Mouse (Mus musculus): ENCODE results near the gene Defb47. TPM values are rescaled to one million over a fixed set of nuclear protein-coding genes. Genes with fewer than 3 reads are reported as not detected.

Defb47 gene
- polyA plus RNA-seq, 1 experiment from 2014 or later: not detected

- no peaks in the 10 kb centered on the region for H3K4me1 ChIP-seq
- H3K27me3 ChIP-seq (replicated peaks): no peaks in the 10 kb centered on the region
- WGBS (ENCODE audit: insufficient replicate concordance): 75% methylated on average over 5 of the region's 5 CpGs
- no peaks in the 10 kb centered on the region for H3K9me3 ChIP-seq (replicated peaks)
- no peaks in the 10 kb centered on the region for H3K36me3 ChIP-seq
- ATAC-seq: no peak
- no peak within 1 kb of the TSS for H3K27ac ChIP-seq
- no peak within 1 kb of the TSS for H3K9ac ChIP-seq
- H3K4me2 ChIP-seq: no peak within 1 kb of the TSS
- no peak within 1 kb of the TSS for H3K4me3 ChIP-seq
Measured at GRCm38 (mm10) chr14:63011471-63011870, 13.6 kb downstream of the Defb47 start, which contains the start of gene Defb43. Defb43 (plus strand) TSS chr14:63011771.

GRCm38 (mm10) chr14:63013082-63013481, 15.2 kb downstream of the Defb47 start:
- no peak for ATAC-seq
- H3K9ac ChIP-seq: no peak overlapping the region
- 62% methylated on average over 4 of the region's 4 CpGs for WGBS (ENCODE audit: insufficient replicate concordance)

GRCm38 (mm10) chr14:63014667-63015066, 16.8 kb downstream of the Defb47 start:
- Histone ChIP-seq H3K4me1 (no peaks in the 10 kb centered on the region), H3K36me3 (no peaks in the 10 kb centered on the region), H3K27ac (no peak overlapping the region), H3K9me3 (replicated peaks) (no peaks in the 10 kb centered on the region), H3K4me3 (no peak overlapping the region), H3K4me2 (no peak overlapping the region), H3K9ac (no peak overlapping the region), H3K27me3 (replicated peaks) (no peaks in the 10 kb centered on the region; the same call in 1 of the 2 replicates)
- WGBS (ENCODE audit: insufficient replicate concordance): 74% methylated on average over 4 of the region's 4 CpGs
- ATAC-seq: no peak

More at GRCm38 (mm10) chr14:63013082-63013481, 15.2 kb downstream of the Defb47 start:
- H3K9me3 ChIP-seq (replicated peaks): no peaks in the 10 kb centered on the region
- no peaks in the 10 kb centered on the region for H3K4me1 ChIP-seq
- no peaks in the 10 kb centered on the region for H3K36me3 ChIP-seq
- no peaks in the 10 kb centered on the region for H3K27me3 ChIP-seq (replicated peaks)
- no peak overlapping the region for H3K4me3 ChIP-seq
- no peak overlapping the region for H3K27ac ChIP-seq
- no peak overlapping the region for H3K4me2 ChIP-seq

GRCm38 (mm10) chr14:63020524-63021156, 22.8 kb downstream of the Defb47 start:
- ATAC-seq: no peak
- Histone ChIP-seq H3K4me1 (no peaks in the 10 kb centered on the region), H3K27ac (no peak overlapping the region), H3K9ac (no peak overlapping the region), H3K27me3 (replicated peaks) (peaks cover 9% of the 10 kb centered on the region; the same call in 1 of the 2 replicates), H3K4me2 (no peak overlapping the region), H3K36me3 (no peaks in the 10 kb centered on the region), H3K9me3 (replicated peaks) (no peaks in the 10 kb centered on the region), H3K4me3 (no peak overlapping the region)
- whole genome bisulfite sequencing (ENCODE audit: insufficient replicate concordance): 34% methylated on average over 6 of the region's 6 CpGs

- H3K9ac ChIP-seq: no peak within 1 kb of the TSS
- no peak within 1 kb of the TSS for H3K4me3 ChIP-seq
- H3K4me2 ChIP-seq: no peak within 1 kb of the TSS
- no peaks in the 10 kb centered on the region for H3K36me3 ChIP-seq
- no peaks in the 10 kb centered on the region; the same call in 1 of the 2 replicates for H3K4me1 ChIP-seq
- WGBS (ENCODE audit: insufficient replicate concordance): 58% methylated on average over 3 of the region's 3 CpGs
- 0 out of 2 replicates have a peak, but pooled peaks cover under 1% of the 10 kb centered on the region for H3K27me3 ChIP-seq (replicated peaks)
- H3K27ac ChIP-seq: no peak within 1 kb of the TSS
- ATAC-seq: no peak
- no peaks in the 10 kb centered on the region for H3K9me3 ChIP-seq (replicated peaks)
Measured at GRCm38 (mm10) chr14:63046691-63047090, 48.8 kb downstream of the Defb47 start, which contains the start of gene Defb42. Defb42 (plus strand) TSS chr14:63046991.

- peaks cover 20% of the 10 kb centered on the region for H3K27me3 ChIP-seq (replicated peaks)
- peaks cover 9% of the 10 kb centered on the region for H3K4me1 ChIP-seq
- no peaks in the 10 kb centered on the region for H3K9me3 ChIP-seq (replicated peaks)
- 75% methylated on average over 11 of the region's 14 CpGs for WGBS (ENCODE audit: insufficient replicate concordance)
- no peak within 1 kb of the TSS for H3K4me2 ChIP-seq
- no peaks in the 10 kb centered on the region for H3K36me3 ChIP-seq
- no peak within 1 kb of the TSS for H3K27ac ChIP-seq
- no peak within 1 kb of the TSS for H3K4me3 ChIP-seq
- H3K9ac ChIP-seq: no peak within 1 kb of the TSS
- ATAC-seq: no peak
Measured at GRCm38 (mm10) chr14:63049910-63050370, 52.1 kb downstream of the Defb47 start, which contains the start of gene Defb30. Defb30 (minus strand) TSS chr14:63049960.

Other genes with a start within 250 kb of the Defb47 start
- gene Ints6, start 236.9 kb upstream of the Defb47 start, polyA plus RNA-seq (2016; fragmentation: Nextera tagmentation; extraction: Ambion mirVana): 21.8 and 26.9 TPM in 2 replicates
- gene Wdfy2, start 160.4 kb upstream of the Defb47 start, polyA plus RNA-seq (2016; fragmentation: Nextera tagmentation; extraction: Ambion mirVana): 3.4 and 3.6 TPM in 2 replicates
- not detected in 2 replicates for gene Defb48, start 13.6 kb upstream of the Defb47 start, polyA plus RNA-seq (2016; fragmentation: Nextera tagmentation; extraction: Ambion mirVana)
- not detected in 2 replicates for gene Defb43, start 13.7 kb downstream of the Defb47 start, polyA plus RNA-seq (2016; fragmentation: Nextera tagmentation; extraction: Ambion mirVana)
- gene Defb42, start 48.9 kb downstream of the Defb47 start, polyA plus RNA-seq (2016; fragmentation: Nextera tagmentation; extraction: Ambion mirVana): 0.13 and 0.24 TPM in 2 replicates
- not detected in 2 replicates for gene Defb30, start 51.9 kb downstream of the Defb47 start, polyA plus RNA-seq (2016; fragmentation: Nextera tagmentation; extraction: Ambion mirVana)